Mouse (Mus musculus): ENCODE data around the gene Utp4. TPM values are rescaled to one million over a fixed set of nuclear protein-coding genes. Genes with fewer than 3 reads are reported as not detected.
A peak's percentile ranks its signal among the peaks of the same experiment; 100 is the strongest.
"Not testable (repeated sequence)": the region's sequence is repeated elsewhere in the genome, so short reads cannot be mapped to it uniquely, and the experiment has no call there.

The Utp4 gene
- total and polyA plus RNA-seq, 2 experiments: 8.0 to 14.9 TPM

GRCm38 (mm10) chr8:106924904-106925349, 31.5 kb downstream of the Utp4 start:
- no peaks in the 10 kb centered on the region for H3K4me1 ChIP-seq (ENCODE audit: control insufficient read depth, insufficient read depth, low read length)
- no peak for DNase-seq (ENCODE audit: extremely low read depth, low read depth, low spot score)
- no peaks in the 10 kb centered on the region for H3K79me2 ChIP-seq (ENCODE audit: control insufficient read depth, insufficient read depth, low read length)
- 78% methylated on average over 8 of the region's 8 CpGs for WGBS
- no peak for TF ChIP-seq POLR2A (IDR thresholded peaks at IDR 0.05; ENCODE audit: extremely low read depth, insufficient read depth, low read length)
- no peak for TF ChIP-seq CTCF (IDR thresholded peaks at IDR 0.05; ENCODE audit: low read depth, low read length)
- H3K9ac ChIP-seq (ENCODE audit: low read depth, low read length): no peak overlapping the region
- H3K27me3 ChIP-seq (ENCODE audit: control insufficient read depth, insufficient read depth, low read length): no peaks in the 10 kb centered on the region
- no peak overlapping the region for H3K27ac ChIP-seq (replicated peaks; ENCODE audit: insufficient read depth, low read depth, low read length)
- H3K4me3 ChIP-seq (ENCODE audit: insufficient read depth, low read depth, low read length): no peak overlapping the region
- peaks cover 21% of the 10 kb centered on the region for H3K36me3 ChIP-seq (ENCODE audit: control insufficient read depth, insufficient read depth, low read length)

- H3K4me1 ChIP-seq (ENCODE audit: control insufficient read depth, insufficient read depth, low read length): no peaks in the 10 kb centered on the region
- H3K27ac ChIP-seq (replicated peaks; ENCODE audit: insufficient read depth, low read depth, low read length): no peak overlapping the region
- no peaks in the 10 kb centered on the region for H3K27me3 ChIP-seq (ENCODE audit: control insufficient read depth, insufficient read depth, low read length)
- H3K79me2 ChIP-seq (ENCODE audit: control insufficient read depth, insufficient read depth, low read length): no peaks in the 10 kb centered on the region
- H3K36me3 ChIP-seq (ENCODE audit: control insufficient read depth, insufficient read depth, low read length): peaks cover 18% of the 10 kb centered on the region
- TF ChIP-seq POLR2A (IDR thresholded peaks at IDR 0.05; ENCODE audit: extremely low read depth, insufficient read depth, low read length) (no peak), CTCF (IDR thresholded peaks at IDR 0.05; ENCODE audit: low read depth, low read length) (no peak)
- 91% methylated on average over 4 of the region's 4 CpGs for WGBS
- H3K4me3 ChIP-seq (ENCODE audit: insufficient read depth, low read depth, low read length): no peak overlapping the region
- H3K9ac ChIP-seq (ENCODE audit: low read depth, low read length): no peak overlapping the region
- DNase-seq (ENCODE audit: extremely low read depth, low read depth, low spot score): no peak
Measured at GRCm38 (mm10) chr8:106925446-106925845, 32.0 kb downstream of the Utp4 start.

DNA sequence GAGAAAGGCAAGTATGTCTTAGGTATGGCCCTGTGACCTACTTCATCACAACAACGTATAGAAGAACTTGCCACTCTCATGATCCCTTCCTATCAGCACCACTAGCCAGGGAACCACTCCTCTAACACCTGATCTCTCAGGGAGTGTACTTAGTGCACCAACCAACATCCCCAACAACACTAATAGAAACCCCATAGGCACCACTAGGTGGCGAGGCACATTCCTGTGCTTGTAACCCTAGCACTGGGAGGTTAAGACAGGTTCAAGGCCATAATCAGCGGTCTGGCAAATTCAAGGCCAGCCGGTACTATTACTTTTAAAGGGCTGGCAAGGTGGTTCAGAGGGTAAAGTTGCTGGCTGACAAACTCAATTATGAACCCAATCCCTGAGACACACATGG, 33.8 kb downstream of the Utp4 start:
- peaks cover 9% of the 10 kb centered on the region for H3K36me3 ChIP-seq (ENCODE audit: control insufficient read depth, insufficient read depth, low read length)
- H3K79me2 ChIP-seq (ENCODE audit: control insufficient read depth, insufficient read depth, low read length): no peaks in the 10 kb centered on the region
- H3K9ac ChIP-seq (ENCODE audit: low read depth, low read length): no peak overlapping the region
- no peak overlapping the region for H3K27ac ChIP-seq (replicated peaks; ENCODE audit: insufficient read depth, low read depth, low read length)
- H3K27me3 ChIP-seq (ENCODE audit: control insufficient read depth, insufficient read depth, low read length): no peaks in the 10 kb centered on the region
- DNase-seq (ENCODE audit: extremely low read depth, low read depth, low spot score): peak; percentile 56
- H3K4me1 ChIP-seq (ENCODE audit: control insufficient read depth, insufficient read depth, low read length): no peaks in the 10 kb centered on the region
- TF ChIP-seq POLR2A (IDR thresholded peaks at IDR 0.05; ENCODE audit: extremely low read depth, insufficient read depth, low read length) (no peak), CTCF (IDR thresholded peaks at IDR 0.05; ENCODE audit: low read depth, low read length) (peak; percentile 47; the same call in 1 of the 2 replicates)
- H3K4me3 ChIP-seq (ENCODE audit: insufficient read depth, low read depth, low read length): no peak overlapping the region
- 42% methylated on average over 4 of the region's 4 CpGs for WGBS

GRCm38 (mm10) chr8:106928182-106928581, 34.7 kb downstream of the Utp4 start:
- not testable (repeated sequence) for H3K9ac ChIP-seq (ENCODE audit: low read depth, low read length); DNase-seq (ENCODE audit: extremely low read depth, low read depth, low spot score); H3K4me1 ChIP-seq (ENCODE audit: control insufficient read depth, insufficient read depth, low read length); H3K4me3 ChIP-seq (ENCODE audit: insufficient read depth, low read depth, low read length); H3K27me3 ChIP-seq (ENCODE audit: control insufficient read depth, insufficient read depth, low read length); H3K36me3 ChIP-seq (ENCODE audit: control insufficient read depth, insufficient read depth, low read length); H3K79me2 ChIP-seq (ENCODE audit: control insufficient read depth, insufficient read depth, low read length); H3K27ac ChIP-seq (replicated peaks; ENCODE audit: insufficient read depth, low read depth, low read length)
- WGBS: 97% methylated on average over 11 of the region's 11 CpGs

- no peak overlapping the region for H3K27ac ChIP-seq (replicated peaks; ENCODE audit: insufficient read depth, low read depth, low read length)
- no peak overlapping the region for H3K4me3 ChIP-seq (ENCODE audit: insufficient read depth, low read depth, low read length)
- H3K4me1 ChIP-seq (ENCODE audit: control insufficient read depth, insufficient read depth, low read length): no peaks in the 10 kb centered on the region
- no peaks in the 10 kb centered on the region for H3K36me3 ChIP-seq (ENCODE audit: control insufficient read depth, insufficient read depth, low read length)
- 74% methylated on average over 6 of the region's 6 CpGs for WGBS
- no peak for DNase-seq (ENCODE audit: extremely low read depth, low read depth, low spot score)
- TF ChIP-seq POLR2A (IDR thresholded peaks at IDR 0.05; ENCODE audit: extremely low read depth, insufficient read depth, low read length) (no peak), CTCF (IDR thresholded peaks at IDR 0.05; ENCODE audit: low read depth, low read length) (no peak)
- no peaks in the 10 kb centered on the region for H3K27me3 ChIP-seq (ENCODE audit: control insufficient read depth, insufficient read depth, low read length)
- H3K9ac ChIP-seq (ENCODE audit: low read depth, low read length): no peak overlapping the region
- no peaks in the 10 kb centered on the region for H3K79me2 ChIP-seq (ENCODE audit: control insufficient read depth, insufficient read depth, low read length)
Measured at GRCm38 (mm10) chr8:106929155-106929913, 35.9 kb downstream of the Utp4 start.

- H3K4me1 ChIP-seq (ENCODE audit: control insufficient read depth, insufficient read depth, low read length): no peaks in the 10 kb centered on the region
- no peaks in the 10 kb centered on the region for H3K79me2 ChIP-seq (ENCODE audit: control insufficient read depth, insufficient read depth, low read length)
- H3K27me3 ChIP-seq (ENCODE audit: control insufficient read depth, insufficient read depth, low read length): no peaks in the 10 kb centered on the region
- TF ChIP-seq POLR2A (IDR thresholded peaks at IDR 0.05; ENCODE audit: extremely low read depth, insufficient read depth, low read length) (no peak), CTCF (IDR thresholded peaks at IDR 0.05; ENCODE audit: low read depth, low read length) (no peak)
- no peak overlapping the region for H3K4me3 ChIP-seq (ENCODE audit: insufficient read depth, low read depth, low read length)
- H3K36me3 ChIP-seq (ENCODE audit: control insufficient read depth, insufficient read depth, low read length): no peaks in the 10 kb centered on the region
- no peak for DNase-seq (ENCODE audit: extremely low read depth, low read depth, low spot score)
- 83% methylated on average over 5 of the region's 5 CpGs for whole genome bisulfite sequencing
- no peak overlapping the region for H3K9ac ChIP-seq (ENCODE audit: low read depth, low read length)
- peak overlapping the region; percentile 67 for H3K27ac ChIP-seq (replicated peaks; ENCODE audit: insufficient read depth, low read depth, low read length)
Measured at GRCm38 (mm10) chr8:106929921-106930320, 36.5 kb downstream of the Utp4 start.

Data from liver, adult 2 months (tissue).